Mouse (Mus musculus): Measurements from ENCODE around the gene Cdh4.

Gene Cdh4

DNA sequence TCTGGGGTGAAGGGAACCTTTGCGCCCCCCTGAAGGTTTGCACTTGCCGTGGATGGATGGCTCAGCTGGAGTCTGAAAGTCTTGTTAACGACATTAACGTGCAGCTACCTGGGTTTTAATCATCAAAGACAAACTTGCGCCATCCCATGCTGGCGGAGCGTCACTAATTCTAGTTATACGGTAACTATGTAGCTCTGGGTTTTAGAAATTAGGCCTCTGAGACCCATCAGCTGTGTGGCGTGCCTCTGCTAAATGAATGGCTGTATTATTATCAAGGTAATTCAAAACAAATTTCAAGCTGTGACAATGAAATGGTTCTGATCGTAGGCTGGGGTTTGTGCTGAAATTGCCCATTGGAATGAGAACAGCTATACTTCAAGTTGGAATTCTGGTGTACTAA is 228.5 kb downstream of the Cdh4 start:
- in situ Hi-C loops (cut with MseI, MboI): no loop called here

DNA sequence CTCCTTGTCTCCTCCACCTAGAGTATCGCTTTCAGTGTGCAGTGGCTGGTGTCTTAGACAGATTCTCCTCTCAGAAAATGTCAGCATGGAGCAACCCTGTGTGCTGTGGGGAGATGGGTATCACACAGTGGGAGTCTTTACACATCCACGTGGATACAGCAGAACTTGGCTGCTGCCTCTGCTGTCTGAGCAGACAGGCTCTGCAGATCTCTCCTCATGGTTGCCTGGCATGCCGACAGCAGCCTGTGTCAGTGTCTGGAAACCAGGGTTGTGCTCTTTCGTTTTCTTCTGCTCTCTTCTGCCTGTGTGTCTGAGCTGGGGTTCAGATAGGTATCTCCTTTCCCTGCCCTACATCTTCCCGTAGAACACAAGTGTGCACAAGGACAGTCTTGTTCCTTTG is 237.6 kb downstream of the Cdh4 start:
- in situ Hi-C loops (cut with MseI, MboI): no loop called here

DNA sequence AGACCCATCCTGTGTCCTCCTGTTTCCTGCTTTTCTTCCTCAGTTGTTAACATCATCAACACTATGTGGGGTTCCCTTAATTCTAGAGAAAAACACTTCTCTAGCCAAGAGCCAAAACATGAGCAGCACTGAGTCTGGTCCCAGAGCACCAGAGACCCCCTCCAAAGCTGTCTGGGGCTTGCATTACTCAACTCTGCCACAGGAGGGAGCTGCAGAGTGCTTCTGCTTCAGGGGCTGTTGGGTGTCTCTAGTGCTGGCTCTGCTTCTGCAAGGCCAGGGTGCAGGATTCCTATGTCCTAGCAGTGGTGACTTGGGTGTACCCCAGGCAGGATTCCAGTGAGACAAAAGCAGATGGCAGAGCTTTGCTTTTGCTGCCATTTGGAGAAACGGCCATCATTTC is 239.2 kb downstream of the Cdh4 start:
- in situ Hi-C loops (cut with MseI, MboI): no loop called here

DNA sequence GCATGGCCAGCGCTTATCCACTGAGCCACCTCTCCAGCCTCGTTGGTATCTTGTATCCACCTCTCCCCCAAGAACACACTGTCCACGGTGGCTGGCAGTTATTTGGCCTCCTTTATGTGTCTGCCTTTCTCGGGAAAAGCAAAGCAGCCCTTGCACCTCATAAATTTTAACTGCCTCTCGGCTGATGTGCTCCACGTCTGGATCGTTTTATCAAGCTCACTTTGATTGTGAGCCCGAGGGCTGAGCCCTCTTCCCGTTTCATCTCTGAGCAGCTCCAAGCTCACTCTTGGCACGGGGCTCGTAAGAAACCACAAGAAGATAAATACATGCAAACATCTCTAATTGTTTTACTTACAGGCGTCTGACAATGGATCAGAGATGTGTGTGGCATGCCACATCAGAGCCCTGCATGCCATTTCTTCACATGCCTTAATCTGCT is 245.0 kb downstream of the Cdh4 start:
- in situ Hi-C loops (cut with MseI, MboI): no loop called here

DNA sequence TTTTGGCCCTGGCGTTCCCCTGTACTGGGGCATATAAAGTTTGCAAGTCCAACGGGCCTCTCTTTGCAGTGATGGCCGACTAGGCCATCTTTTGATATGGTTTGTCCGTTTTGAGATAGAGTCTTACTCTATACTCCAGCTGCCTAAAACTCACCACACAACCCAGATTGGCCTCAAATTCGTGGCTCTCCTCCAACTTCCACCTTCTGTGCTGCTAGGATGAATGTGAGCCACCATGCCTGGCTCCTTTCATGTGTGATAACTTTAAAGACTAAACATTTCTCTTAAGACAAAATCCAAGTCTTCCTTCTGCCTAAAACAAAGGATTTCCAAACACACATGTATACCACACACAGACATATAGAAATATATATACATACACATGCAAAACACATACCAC is 246.7 kb downstream of the Cdh4 start:
- in situ Hi-C loops (cut with MseI, MboI): no loop called here

DNA sequence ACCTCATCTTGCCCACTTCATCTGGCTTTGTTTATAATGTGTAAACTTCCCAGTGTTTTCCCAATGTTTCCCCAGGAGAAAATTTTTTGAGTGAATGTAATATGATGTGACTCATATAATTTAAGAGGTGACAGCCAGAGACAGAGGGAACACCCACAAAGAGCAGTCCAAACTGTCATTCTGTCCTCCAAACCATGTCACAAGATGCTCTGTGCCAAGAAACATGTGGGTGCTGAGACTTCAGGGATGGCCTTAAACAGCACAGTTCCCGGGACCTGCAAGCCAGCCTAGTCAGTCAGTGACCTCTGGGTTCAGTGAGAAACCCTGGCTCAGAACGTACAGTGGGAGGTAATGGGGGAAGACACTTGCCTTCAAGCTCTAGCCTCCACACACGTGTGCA is 247.5 kb downstream of the Cdh4 start:
- in situ Hi-C loops (cut with MseI, MboI): no loop called here

DNA sequence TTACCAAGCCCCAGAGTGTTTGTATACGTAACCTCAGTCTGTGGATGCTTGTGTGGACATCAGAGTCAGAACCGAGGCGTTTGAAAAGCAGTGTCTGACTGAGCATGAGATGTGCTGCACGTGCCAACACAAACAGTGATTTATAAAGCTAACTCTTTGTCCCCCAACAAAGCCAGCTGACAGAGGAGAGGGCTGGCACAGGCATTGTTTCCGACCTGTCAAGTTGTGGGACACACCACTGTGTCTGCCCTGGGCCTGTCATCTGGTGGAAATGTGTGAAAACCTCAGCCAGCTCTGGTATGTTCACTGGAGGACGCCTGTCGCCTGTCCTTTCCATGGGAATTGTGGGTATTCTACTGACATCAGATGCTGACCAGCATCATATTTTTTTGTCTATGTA is 248.3 kb downstream of the Cdh4 start:
- in situ Hi-C loops (cut with MseI, MboI): no loop called here

DNA sequence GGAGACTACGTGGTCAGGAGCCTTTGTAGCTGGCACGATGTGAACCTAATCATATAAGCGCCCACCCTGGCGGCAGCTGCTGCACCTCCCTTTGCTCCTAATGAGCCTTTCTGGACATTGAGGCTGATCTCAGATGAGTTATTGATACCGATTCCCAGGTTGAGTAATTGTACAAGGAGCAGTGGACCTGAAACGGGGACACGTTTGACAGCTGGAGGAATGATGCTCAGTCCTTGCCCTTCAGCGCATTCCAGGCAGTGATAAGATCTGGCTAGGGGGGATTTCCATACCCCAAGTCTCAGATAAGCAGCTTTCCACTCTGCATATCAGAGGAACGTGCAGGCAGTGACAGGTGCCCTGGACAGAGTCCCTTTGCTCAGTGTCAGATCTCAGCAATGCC is 252.7 kb downstream of the Cdh4 start:
- in situ Hi-C loops (cut with MseI, MboI): no loop called here

DNA sequence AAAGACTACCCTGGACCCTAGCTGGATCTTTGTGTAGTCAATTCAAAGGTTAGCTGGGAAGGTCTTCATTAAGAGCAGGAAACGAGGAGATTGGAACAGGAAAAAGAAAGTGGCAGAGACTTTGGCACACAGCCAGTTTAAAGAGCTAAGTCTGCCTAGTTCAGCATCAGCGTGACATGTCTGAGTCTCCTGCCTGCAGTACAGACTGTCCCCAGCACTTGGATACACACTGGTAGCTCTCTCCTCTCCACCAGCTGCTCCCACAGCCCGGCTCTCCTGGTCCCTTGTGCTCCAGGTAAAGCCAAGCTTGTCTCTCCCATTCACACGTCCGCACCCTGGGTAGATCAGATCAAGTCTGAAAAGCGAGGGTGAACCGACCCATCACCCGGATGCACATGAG is 255.4 kb downstream of the Cdh4 start:
- in situ Hi-C loops (cut with MseI, MboI): no loop called here

DNA sequence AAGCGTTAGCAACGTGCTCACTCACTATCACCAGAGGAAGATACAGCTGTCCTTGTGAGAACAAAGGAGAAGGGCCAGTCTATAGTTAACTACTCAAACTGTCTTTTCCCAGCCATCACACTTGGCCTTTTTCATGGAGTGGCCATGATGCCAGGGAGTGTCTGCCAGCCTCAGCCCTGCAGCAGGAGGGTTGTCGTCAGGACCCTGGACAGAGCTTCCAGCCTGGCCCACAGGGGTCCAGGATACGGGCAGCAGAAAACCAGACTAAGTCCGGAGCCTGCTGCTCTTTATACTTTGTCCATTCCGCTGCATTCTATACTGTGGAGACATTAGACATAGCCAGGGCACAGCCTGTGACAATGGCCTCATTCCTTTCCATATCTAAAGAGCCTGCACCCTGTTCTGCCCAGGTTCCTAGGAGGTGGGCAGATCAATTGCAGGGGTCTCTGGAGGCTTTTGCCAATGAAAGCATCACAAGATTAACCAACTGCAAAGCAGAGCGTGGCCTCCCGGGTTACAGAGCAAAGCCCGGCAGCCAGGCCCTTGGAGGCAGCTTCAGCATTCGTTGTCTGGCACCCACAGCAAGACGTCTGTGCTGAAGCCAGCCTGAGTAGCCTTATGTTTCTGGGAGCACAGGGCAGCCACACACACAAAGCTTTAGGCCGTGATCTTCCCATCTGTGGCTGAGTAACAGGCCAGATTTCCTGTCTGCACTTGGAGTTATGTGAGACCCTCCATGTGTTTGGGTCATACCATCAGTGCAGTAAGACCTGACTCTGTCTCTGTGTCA is 256.2 kb downstream of the Cdh4 start:
- in situ Hi-C loops (cut with MseI, MboI): no loop called here

DNA sequence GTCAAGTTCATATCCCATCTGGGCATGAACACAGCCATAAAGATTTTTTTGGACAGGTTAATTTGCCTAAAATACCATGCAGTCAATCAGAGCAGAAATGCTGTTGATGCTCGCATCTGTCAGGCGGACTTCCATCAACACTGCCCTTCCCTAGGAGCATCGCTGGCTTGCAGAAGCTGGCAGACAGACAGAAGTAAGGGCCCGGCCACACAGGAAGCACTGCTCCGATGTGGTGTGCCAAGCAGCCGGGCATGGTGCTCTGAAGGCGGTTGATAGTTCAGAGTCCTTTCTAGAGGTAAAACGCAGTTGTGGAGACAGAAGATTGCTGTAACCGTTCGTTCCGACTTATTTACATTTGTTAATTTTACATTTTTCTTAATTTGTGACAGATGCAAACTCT is 262.8 kb downstream of the Cdh4 start:
- in situ Hi-C loops (cut with MseI, MboI): no loop called here

DNA sequence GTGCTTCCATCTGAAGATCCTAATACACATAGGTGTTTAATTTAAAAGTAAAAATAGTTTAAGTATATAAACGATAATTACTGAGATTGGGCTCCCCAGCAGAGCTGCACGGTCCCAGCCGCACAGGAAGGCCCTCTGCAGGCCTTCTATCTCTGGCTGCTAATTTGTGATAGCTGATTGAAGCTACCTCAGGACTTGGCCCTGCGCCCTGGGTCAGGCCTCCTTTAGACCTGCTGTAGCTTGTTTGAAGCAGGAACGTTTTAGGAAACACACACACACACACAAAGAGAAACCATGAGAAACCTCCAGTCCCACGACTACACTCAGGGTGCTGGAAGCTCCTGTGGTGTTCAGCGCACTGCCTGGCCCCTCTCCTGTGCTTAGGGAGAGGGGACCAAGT is 263.2 kb downstream of the Cdh4 start:
- in situ Hi-C loops (cut with MseI, MboI): no loop called here

DNA sequence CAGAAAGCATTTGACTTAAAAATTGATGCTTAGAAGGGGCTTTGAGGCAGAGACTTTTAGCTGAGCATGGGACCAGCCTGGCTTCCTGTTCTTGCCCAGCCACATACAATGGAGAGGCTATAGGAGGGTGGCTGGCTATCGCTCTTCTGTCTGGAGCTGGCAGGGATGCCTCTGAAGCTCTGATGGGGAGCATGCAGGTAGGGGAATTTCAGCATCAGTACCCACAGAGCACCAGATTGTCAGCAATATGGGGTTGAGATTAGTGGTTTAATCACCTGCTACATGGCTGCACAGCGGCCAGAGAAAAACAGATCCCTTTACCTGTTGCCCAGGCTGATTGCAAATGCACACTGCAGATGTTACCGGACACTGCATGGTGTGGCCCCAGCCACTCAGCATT is 264.4 kb downstream of the Cdh4 start:
- in situ Hi-C loops (cut with MseI, MboI): no loop called here

DNA sequence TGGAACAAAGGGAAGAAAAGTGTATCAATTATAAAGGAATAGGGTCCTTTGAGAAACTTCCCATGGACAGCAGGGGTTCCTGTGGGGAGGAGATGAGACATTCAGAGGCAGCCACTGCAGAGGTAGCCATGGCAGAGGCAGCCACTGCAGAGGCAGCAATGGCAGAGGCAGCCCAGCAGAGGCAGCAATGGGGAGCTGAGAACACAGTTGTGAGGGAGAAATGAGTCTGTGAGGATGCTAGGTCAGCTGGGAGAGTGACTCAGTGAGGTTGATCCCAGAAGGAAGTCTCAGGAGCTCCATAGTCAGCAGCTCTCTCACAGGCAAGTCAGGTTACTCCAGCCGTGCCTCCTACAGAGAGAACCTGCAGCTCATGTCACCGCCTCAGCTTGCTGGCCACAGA is 266.9 kb downstream of the Cdh4 start:
- in situ Hi-C loops (cut with MseI, MboI): no loop called here

DNA sequence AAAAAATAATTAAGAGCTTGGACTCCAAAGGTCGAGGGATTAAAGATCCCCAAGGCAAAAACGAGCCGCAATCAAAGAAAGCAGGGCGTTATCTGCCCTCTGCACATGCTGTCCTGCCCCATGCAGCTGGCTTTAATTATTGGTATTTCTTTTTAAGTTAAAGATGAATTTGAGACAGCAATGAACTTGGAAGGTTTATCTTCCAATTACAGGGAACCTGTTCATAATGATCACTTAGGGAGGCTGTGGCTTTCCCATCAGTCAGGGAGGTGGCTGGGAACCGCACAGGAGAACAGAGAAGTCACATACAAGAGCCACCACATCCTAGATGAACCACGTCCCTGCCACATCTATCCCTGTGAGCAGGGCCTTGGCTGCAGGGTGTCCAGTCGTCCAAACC is 270.5 kb downstream of the Cdh4 start:
- in situ Hi-C loops (cut with MseI, MboI): no loop called here

DNA sequence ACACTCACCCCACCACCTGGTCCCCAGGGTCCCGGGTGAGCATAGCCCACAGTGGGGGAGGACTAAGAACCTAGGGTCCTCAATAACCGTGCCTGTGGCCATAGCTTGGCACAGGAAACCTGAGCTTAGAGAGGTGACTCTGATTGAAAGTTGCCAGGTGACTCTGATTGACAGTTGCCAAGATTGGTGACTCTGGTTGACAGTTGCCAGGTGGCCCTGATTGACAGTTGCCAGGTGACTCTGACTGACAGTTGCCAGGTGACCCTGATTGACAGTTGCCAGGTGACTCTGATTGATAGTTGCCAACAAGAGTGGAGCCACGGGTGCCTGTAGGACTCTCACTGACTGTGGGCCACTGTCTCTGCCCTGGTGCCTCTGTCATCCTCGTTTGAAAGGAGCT is 271.1 kb downstream of the Cdh4 start:
- in situ Hi-C loops (cut with MseI, MboI): no loop called here

DNA sequence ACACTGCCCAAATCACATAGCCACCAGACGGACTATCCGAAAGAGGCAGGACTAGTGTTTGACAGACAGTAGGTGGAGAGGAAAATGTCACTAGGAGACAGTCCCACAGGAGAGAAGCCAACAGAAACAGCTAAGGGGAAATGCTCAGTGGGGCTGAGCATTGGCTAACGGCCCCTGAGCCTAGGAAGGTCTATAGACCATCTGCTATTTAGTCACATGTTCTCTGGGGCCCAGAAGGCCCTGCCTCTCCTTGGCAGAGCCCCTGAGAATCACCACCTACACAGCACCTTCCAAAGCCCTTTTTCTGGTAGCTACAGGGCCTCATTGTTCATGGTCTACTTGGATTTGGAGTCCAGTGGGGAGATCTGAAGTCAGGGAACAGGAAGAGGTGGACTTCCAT is 271.9 kb downstream of the Cdh4 start:
- in situ Hi-C loops (cut with MseI, MboI): no loop called here

DNA sequence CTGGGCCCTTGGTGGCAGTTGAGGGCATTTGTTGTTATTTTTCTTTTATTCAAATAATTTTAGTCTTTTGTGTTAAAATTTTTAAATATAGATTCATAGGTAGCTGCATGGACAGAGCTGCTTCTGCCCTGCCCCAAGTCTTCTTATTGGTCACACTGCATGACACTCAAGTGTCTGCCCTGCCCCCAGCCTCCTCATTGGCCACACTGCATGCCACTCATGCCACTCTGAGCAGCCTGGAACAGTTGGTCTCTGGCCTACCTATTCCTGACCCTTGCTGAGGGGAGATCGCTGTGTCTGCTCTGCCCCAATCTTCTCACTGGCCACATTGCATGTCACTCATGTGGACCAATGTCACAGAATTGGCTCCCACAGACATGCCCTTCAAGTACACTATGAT is 273.1 kb downstream of the Cdh4 start:
- in situ Hi-C loops (cut with MseI, MboI): no loop called here

DNA sequence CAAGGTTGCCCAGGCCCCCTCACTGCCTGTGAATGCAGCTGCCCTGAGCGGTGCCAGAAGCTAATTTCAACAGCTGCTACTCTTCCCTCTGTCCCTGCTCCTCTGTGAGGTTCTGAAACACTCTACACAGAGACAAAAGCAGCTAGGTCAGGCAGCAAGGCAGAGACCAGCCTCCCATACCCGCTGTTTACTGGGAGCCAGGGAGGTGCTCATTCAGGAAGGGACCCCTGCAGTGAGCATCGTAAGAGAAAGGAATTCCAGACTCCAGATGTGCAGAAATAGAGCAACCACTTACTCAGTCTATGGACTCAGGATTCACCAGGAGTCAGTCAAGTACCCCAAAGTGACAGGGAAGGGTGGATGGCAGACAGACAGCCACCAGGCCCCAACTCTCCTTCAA is 278.1 kb downstream of the Cdh4 start:
- in situ Hi-C loops (cut with MseI, MboI): no loop called here

DNA sequence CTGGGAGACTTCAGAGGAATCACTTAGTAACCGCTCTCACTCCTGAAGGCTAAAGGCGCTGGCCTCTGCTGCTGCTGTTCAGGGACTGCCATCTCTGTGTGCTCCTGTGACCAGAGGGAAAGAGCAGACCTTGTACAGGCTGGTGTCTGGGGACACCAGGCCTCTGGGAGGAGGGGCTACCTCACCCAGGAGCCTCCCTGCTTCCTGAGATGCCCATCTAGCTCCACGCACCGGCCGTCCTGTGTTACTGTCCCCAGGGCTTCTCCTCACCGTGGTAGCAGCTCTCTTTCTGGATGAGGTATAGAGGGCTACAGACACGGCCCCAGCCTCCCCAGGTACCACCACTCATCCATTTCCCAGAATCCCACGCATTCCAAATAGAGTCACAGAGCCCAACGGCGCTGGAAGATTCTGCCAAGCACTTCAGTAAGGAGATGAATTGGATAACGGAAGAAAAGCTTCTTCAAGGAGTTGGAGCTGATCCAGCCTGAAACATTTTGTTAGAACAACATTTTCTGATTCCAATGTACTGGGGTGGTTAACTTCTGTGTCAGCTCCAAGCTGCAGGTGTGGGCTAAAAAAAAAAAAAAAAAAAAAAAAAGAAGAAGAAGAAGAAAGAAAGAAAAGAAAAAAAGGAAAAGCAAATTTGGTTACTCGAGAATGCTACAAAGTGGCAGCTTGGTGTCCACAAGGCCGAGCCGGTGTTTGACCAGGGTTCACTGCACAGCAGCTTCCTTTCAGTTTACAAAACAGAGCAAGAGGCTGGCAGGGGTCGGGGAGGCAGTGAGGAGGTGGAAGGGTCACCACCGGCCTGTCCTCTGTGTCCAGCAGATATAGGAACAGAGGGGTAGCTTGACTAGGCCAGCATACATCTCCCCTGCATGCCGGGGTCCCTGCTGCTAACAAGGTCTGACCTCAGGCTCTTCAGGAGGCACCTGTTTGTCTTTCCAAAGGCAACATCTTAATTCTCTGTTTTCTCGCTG is 279.6 kb downstream of the Cdh4 start:
- in situ Hi-C loops (cut with MseI, MboI): no loop called here

DNA sequence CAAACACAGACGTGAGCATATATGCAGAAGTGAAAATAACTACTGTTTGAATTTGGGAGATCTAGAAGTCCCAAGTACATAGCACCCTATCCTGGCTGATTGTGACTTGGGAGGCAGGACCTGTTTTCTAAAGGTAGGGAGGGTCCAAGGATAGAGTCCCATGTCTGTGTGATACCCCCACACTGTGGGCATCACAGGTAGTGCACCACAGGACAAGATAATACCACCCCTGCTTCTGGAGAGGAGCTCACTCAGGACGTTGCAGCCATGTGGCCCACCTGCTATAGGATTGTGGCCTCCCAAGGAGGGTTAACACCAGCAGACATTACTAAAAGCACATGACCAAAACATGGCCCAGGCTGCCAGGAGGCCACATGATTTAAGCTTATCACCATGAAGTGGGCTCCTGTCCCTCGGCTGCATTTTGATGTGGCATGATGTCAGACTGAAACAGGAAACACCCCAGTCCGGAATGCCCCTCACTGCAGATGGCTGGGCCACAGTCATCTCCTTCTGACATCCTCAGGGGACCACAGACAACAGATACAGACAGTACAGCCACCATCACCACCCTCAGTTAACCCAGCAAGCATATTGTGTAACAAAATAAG is 280.6 kb downstream of the Cdh4 start:
- in situ Hi-C loops (cut with MseI, MboI): no loop called here

DNA sequence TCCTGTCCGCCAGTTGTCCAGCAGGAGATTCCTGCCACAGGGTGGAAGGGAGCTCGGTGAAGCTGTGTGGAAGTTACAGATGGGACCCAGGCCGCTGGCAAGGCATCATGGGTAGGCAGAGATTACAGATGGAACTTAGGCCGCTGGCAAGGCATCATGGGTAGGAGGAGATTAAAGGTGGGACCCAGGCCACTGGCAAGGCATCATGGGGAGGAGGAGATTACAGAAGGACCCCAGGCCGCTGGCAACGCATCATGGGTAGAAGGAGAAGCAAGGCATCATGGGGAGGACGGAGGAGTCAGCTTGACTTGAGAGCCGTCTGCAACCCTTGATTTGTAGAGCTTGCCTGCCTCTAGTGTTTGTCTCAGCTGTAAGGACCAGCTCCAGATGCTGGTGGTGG is 281.2 kb downstream of the Cdh4 start:
- in situ Hi-C loops (cut with MseI, MboI): no loop called here

DNA sequence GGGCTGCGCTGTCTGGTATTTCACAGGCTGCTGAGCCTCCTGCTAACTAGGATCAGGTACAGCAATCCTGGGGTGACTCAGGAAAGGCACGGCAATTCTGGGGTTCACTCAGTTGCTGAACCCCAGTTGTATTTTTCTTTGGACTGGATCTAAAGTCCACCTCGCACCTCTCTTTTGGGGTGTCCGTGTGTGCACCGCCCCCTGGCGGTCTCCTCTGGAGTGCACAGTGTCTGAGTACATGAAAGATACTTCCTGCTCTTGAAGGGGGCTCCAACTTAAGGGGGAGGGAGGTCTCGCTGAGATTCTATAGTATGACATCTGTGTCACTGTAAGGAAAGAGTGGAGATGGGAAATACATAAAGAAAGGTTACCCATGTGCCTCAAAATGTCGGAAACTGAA is 286.8 kb downstream of the Cdh4 start:
- in situ Hi-C loops (cut with MseI, MboI): no loop called here

All from mouse trophoblast stem cell (cell line).